Mouse (Mus musculus): ENCODE data around the gene Arhgap29. TPM values are rescaled to one million over a fixed set of nuclear protein-coding genes. Genes with fewer than 3 reads are reported as not detected.
A peak's percentile ranks its signal among the peaks of the same experiment; 100 is the strongest.

The Arhgap29 gene
- total RNA-seq (2022), result 10 to 100 TPM in 3 of 4 experiments, 1 to 10 TPM in 1; 8.9 to 12.8 (median 10.7) TPM

DNA sequence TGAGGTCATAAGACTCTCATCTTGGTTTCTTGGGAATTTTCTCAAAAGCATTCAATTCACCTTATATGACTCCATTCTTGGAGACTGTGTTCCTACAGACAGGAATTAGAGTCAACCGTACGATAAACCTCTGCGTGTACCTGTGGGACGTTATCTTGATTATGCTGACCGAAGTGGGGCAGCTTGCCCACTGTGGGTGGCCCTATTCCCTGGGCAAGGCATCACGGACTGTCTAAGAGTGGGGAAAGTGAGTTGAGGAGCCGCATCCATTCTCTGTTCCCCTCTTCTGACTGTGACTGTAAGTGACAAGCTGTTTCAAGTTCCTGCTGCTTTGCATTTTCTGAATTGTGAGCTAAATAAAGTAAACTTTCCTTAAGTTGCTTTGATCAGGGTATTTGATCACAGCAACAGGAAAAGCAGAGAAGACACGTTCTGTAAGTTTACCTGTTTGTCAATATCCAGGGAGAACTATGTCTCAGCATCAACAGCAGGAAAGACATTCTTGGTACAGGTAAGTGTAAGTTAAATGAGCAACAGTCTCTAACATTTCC, at the start of gene Arhgap29:
TSS of gene Arhgap29 (plus strand) at position 501 of the 551 bp plus-strand sequence.
- no peak for DNase-seq (ENCODE audit: low spot score in 2 of 2)

- no peak for DNase-seq (ENCODE audit: low spot score in 2 of 2)
These were observed 49.6 kb upstream of the Arhgap29 start for GRCm38 (mm10) chr3:121902729-121903128.

DNA sequence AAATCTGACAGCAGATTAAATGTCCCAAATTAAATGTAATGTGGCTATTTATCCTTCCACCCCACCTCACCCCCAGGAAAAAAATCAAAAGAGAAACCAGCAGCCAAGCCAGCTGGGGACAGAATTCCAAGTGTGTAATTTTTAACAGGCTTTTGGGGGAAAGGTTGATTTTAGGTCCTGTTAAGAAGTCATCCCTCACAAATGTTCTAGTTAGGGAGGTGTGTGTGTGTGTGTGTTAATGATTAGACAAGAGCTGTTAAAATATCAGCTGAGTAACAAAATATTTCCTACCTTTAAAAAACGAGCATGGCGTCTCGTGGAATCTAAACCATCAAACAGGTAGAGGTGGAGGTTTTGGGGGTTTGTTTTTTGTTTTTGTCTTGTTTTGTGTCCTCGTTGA, 49.1 kb upstream of the Arhgap29 start:
- no peak for DNase-seq (ENCODE audit: low spot score in 2 of 2)

DNA sequence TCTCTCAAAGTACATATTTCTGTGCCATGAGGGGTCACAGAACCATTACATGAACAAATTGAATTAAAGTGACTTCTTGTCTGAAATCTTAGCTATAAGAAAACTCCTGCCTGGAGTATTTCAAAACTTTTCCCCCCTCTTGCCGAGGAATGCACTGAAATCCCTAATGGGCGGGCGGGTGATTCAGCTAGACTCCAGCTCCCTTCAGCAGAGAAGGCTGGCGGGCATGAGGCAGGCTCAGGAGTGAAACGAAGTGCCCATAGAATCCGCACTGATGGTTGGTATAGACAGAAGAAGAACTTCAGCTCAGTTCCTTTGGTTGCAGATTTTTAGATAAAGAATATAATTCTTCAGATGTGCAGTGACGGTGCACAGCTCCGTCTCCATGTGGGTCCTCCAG, 48.6 kb upstream of the Arhgap29 start:
- DNase-seq (ENCODE audit: low spot score in 2 of 2), result no peak

DNA sequence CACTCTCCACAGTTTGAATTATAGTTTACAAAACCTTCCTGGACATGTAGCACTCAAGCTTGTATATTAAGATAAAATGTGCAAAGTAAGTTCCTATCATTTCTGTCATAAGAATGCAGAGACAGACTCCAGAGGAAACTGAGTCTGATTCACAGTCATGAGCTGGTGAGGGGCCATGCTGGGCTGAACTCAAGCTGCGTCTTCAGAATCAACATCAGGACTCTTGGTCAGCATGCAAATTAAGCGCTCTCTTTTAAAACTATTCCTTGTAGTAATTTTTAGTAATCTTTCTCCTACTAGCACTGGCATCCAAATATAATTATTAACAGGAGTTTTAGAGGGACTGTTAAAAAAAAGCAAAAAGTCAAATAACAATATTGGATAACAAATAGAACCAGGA, 47.9 kb upstream of the Arhgap29 start:
- DNase-seq (ENCODE audit: low spot score in 2 of 2), result no peak

DNA sequence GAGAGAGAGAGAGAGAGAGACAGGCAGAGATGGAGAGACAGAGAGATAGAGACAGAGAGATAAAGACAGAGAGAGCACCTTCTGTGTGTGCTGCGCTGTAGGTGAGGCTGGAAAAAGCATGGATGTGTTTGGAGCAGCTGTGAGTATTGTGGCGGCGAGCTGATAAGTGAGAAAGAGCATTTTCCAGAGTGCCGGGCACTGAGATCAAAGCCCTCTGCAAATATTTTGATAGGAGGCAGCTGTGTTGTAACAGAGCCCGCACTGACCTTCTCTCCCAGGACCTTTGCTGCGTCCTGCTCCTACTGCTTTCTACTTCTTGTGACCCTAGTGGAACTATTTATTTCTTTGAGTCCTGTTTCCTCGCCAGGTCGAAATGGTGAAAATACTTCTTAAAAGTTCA, 45.7 kb upstream of the Arhgap29 start:
- DNase-seq (ENCODE audit: low spot score in 2 of 2), result no peak

DNA sequence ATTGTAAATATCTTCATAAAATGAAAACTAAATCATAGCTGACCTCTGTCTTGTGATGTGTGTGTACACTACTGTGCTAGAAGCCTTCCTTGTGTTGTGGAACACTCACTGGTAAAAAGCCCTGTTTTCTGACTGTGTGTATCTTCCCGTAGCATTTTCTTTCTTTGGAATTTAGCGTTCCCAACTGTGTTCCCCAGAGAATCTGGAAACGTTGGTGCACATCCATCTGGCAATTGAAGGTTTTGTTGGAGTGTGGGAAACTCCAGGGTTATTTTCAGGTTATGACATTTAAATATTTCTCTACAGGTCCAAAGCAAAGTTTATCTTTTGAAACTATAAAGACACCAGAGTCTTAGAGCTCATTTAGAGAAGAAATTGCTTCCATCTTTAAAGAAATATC, 43.2 kb upstream of the Arhgap29 start:
- peak in 1 of 2 experiments; percentile 24 for DNase-seq (ENCODE audit: low spot score in 2 of 2)

DNA sequence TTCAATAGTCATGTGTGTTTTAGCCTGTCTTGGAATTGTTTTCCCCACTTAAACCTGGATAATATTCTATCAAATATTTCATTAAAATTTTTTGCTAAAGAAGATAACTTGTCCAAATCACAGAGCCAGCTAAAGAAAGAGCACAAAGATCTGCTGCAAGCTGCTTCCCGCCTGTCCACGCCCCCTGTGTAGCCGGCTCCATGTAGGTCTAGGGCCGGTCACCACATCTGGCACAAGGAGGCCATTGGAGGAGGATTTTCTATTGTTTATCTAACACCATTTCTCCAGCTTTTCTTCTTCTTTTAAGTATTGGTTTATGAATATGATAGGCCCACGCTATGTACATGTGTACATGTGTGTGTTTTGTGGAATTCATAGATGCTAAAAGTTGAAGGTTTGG, 38.9 kb upstream of the Arhgap29 start:
- no peak for DNase-seq (ENCODE audit: low spot score in 2 of 2)

- peak in 1 of 2 experiments; percentile 9 for DNase-seq (ENCODE audit: low spot score in 2 of 2)
These were observed 37.7 kb upstream of the Arhgap29 start for GRCm38 (mm10) chr3:121914459-121915185.

- no peak for DNase-seq (ENCODE audit: low spot score in 2 of 2)
These were observed 37.1 kb upstream of the Arhgap29 start for GRCm38 (mm10) chr3:121915191-121915590.

GRCm38 (mm10) chr3:121916802-121917532, 35.4 kb upstream of the Arhgap29 start:
- no peak for DNase-seq (ENCODE audit: low spot score in 2 of 2)

- DNase-seq (ENCODE audit: low spot score in 2 of 2), result no peak
These were observed 34.7 kb upstream of the Arhgap29 start for GRCm38 (mm10) chr3:121917658-121918057.

DNA sequence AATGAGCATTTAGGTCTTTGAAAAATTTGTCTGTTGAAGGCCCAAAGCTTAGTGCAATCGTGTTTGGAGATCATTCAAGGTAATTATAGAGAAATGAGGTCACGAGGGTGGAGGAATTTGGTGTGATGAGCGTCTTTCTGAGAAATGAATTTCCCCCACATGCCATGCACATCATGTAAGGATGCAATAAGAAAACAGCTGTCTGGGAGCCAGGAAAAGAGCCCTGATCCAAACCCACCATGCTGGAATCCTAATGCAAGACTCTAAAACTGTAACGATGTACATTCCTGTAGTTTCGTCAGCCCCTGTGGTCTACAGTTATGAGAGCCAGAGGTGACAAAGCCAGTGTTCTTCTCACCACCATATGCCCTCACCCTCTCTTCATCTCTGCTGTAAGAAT, 32.4 kb upstream of the Arhgap29 start:
- no peak for DNase-seq (ENCODE audit: low spot score in 2 of 2)

GRCm38 (mm10) chr3:121920769-121921168, 31.6 kb upstream of the Arhgap29 start:
- DNase-seq (ENCODE audit: low spot score in 2 of 2), result no peak

DNA sequence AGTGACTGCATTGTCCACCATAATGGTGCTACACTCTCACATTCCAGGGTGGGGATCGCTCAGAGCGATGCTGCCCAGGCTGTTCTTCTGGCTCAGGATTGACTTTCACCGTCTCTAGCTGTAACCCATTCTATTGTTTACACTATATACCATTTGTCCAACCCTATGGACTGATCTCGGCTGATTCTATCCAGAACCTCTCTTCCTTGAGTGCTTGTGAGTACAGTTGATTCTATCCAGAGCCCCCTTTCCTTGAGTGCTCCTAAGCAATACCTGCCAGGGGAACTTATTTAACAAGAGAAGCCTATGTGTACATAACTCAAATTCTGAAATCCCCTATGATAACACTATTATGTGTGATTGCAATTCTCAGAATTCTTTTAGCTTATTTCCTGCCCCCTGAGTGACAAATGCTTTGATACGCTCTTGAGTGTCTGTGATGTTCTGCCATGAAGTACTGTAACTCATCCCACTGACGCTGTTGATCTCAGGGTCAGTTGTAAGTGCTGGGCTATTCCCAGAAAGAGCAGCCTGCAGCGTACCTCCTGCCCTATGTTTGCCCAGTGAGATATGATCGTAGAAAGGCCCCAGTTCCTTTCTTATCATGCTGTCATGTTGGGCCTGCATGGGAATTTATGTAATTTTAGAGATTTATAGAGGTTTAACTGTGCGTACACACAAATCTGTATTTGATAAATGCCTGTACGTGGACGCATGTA, 27.4 kb upstream of the Arhgap29 start:
- no peak for DNase-seq (ENCODE audit: low spot score in 2 of 2)

- DNase-seq (ENCODE audit: low spot score in 2 of 2), result no peak
These were observed 24.7 kb upstream of the Arhgap29 start for GRCm38 (mm10) chr3:121927601-121928000.

DNA sequence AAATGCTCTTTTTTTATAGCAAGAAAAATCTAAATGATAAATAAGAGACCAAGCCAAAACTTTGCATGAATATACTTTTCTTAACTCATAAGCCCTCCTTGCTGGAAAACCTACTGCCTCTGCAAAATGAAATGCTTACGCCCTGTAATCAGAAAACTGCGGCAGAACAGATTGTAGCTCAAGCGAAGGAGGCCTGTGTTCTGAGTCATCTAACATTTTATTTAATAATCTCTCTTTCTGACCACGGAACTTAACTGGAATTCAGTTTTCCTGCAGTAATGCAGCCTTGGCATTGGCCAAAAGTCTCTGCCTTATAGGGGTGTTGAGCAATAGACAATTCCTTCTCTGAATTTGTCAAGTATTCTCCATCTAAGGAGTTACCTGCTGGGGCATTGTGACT, 19.5 kb upstream of the Arhgap29 start:
- DNase-seq (ENCODE audit: low spot score in 2 of 2), result no peak

DNA sequence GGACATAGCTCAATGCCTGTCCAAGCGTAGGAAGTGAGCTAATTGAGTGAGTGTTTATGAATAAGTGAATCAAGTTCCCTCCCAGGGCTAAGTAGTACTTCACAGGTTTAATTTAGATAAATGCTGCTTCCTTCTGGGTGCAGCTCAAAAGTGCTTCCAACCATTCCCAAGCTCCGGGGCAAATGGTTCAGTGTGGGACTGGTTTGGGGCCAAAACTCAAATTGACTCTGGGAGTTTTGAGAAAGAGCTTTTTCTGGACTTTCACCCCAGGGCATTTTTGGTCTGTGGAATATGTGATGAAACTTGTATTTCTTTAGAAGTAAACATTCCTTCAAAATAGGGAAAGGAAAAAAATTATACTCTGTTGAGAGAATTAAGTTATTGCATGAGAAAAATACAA, 16.1 kb upstream of the Arhgap29 start:
- no peak for DNase-seq (ENCODE audit: low spot score in 2 of 2)

- DNase-seq (ENCODE audit: low spot score in 2 of 2), result no peak
These were observed 15.3 kb upstream of the Arhgap29 start for GRCm38 (mm10) chr3:121937036-121937435.

DNA sequence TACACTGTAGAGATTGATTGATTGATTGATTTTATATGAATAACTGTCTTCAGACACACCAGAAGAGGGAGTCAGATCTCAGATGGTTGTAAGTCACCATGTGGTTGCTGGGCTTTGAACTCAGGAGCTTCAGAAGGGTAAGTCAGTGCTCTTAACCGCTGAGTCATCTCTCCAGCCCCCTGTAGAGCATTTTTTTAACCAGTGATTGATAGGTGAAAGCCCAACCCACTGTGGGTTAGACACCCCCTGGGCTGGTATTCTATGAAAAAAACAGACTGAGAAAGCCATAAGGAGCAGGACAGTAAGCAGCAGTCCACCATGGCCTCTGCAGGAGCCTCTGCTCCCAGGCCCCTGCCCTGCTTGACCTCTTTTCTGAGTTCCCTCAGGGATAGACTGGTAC, 12.7 kb upstream of the Arhgap29 start:
- no peak for DNase-seq (ENCODE audit: low spot score in 2 of 2)

DNA sequence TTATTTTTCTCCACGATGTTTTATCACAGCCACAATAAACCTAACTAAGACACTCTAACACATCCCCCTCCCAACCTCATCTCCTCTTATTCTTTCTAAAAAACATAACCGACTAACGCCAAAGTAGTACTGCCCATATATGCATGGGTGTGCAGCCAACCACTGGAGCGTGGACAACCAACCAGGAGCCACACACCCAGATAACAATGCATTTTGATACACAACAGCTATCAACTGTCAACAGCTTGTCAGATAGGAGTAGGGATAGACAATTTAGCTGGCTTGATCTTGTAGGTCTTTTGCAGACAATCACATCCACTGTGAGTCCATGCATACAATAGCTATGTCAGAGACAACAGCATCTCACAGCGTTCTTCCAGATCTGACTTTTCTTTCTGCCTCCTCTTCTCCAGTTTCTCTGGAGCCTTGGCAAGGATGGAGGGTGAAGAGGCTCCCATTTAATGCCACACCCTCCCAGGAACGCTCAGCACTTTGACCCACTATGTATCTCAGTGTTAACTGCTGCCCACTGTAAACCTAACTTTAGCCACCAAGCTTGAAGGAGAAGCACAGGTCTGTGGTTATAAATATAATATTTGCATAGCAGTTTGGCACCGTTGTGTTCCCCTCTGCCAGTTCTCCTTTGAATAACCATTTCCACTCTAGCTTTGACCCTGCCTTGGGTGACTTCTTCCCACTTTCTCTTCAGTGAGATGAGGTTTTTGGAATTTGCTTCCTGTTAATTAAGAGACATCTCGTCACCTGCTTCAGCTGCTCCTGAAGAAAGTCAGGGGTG, 12.0 kb upstream of the Arhgap29 start:
- no peak for DNase-seq (ENCODE audit: low spot score in 2 of 2)

Data from gastrocnemius, adult 8-10 months (tissue).